Mouse (Mus musculus): ENCODE data around the gene Snrnp27.

Gene Snrnp27

DNA sequence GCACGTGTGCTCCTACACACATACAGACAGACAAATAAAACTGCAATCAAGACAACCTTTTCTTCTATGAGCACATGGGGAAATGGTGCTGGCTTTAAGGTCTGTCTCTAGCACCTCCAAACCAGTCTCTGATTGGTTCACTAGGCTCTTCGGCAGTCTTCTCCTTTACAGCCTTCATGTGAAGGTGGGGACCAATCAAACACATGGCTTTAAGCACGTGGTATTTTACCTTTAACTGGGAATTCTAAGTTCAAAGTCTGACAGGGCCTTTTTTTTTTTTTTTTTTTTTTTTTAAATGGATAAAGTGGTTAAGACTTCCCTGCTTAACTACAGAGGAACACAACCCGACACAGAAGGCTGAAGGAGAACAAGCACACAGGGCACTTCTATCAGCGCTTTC is 19.2 kb downstream of the Snrnp27 start:
- no peak for DNase-seq (ENCODE audit: low spot score)

DNA sequence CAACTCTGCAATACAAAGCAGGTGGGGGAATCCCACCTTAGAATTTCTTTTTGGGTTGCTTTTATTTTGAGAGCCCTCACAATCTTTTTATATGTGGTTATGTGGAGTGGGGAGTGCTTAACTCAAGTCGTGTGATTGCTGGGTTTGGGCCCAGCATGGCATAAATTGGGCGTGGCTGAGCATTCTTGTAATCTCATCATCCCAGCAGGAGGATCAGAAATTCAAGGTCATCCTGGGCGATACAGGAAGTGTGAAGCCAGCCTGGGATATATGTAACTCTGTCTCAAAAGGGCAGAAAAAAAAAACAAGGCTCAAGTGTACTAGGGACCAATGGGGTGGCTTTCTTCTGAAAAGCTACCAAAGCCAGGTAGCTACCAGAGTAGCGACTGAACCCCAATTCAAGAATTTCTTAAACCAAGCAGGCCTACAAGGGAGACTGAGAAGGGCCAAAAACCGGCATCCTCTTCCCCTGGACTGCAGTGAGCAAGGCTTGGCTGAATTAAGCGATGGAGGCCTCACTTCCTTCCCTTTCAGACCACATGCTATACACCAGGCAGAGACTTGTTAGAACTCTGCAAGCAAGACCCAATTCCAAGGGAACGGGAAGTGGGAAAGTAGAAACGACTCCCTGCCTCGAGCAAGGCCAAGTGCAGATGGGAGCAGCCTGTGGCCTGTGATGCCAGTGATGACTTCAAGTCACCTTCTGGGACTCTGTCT is 24.0 kb downstream of the Snrnp27 start:
- DNase-seq (ENCODE audit: low spot score): no peak

DNA sequence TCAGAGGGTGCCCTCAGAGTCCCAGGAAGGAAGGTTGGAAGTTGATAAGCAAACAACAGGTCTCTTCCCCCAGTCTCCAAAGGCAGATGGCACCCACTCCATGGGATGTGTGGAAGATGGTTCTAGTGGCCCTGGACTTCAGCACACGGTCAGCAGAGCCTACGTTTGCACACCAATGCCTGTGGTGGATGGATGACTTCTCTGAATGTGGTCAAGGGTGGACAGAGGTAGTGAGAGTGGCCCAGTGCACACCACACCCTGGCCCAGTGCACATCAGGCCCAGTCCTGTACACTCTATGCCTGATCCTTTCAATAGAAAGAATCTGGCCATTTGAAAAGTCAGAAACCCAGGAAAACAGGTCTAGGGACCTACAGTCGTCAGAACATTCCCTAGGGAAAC is 25.8 kb downstream of the Snrnp27 start:
- DNase-seq (ENCODE audit: low spot score): no peak

DNA sequence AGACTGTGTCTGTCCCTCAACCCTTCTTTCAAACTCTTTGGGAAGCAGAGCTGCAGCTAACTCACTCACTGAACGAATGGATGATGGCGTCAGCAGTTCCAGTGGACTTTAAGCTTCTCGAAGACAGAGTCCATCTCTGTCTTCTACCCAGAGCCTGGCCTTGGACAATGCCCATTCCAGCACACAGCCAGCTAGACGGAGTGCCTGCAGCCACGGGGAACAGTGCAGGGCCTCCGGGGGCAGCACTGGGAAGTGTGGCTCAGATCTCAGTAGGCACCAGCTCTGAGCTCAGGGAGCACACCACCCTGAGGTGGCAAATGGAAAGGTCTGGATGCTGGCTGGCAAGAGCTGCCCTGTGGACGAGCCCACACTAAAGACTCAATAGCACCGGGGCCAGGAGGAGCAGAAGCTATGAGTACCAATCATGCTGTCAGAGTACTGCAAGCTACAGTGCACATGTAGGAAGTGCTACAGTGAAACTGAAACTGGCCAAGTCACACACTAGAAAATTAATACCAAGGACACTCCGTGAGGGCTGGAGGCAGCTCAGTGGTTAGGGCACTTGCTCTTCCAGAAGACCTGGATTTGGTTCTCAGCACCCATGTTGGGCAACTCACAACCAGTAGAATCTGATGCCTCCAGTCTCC is 29.9 kb downstream of the Snrnp27 start:
- peak; percentile 41 for DNase-seq (ENCODE audit: low spot score)

DNA sequence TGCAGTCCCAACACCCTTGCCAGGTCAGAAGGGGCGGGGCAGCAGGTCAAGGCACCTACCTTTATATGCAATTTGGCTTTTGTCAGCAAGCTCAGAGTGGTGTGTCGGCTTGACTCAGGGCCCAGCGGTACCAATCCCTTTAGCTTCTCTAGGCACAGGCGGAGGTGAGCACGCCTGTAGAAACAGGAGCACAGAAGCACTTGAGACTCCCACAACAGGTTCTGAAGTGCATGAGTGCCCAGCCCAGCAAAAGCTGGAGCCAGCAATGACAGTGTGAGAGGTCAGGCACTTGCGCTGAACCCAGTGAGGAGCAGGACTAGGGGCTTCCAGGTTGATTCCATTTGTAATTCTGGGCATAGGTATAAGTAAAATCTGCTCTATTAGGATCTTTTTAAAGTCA is 31.3 kb downstream of the Snrnp27 start:
- no peak for DNase-seq (ENCODE audit: low spot score)

DNA sequence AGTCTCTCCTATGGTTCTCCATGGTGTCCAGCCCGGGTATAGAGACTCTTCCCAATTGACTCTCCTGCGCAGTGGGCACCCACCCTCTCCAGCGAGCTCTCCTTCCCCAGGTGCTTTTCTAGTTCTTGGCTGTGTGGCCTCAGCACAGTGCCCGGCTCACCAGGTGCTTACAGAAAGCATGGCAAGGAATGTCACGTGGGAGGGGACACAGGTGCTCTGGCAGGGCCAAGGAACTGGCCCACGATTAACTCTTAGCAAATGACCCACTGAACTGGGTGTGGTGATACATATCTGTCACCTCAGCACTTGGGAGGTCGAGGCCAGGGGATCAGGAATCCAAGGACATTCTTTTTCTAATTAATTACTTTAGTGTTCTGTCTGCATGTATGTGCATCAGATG is 38.2 kb downstream of the Snrnp27 start:
- no peak for DNase-seq (ENCODE audit: low spot score)

DNA sequence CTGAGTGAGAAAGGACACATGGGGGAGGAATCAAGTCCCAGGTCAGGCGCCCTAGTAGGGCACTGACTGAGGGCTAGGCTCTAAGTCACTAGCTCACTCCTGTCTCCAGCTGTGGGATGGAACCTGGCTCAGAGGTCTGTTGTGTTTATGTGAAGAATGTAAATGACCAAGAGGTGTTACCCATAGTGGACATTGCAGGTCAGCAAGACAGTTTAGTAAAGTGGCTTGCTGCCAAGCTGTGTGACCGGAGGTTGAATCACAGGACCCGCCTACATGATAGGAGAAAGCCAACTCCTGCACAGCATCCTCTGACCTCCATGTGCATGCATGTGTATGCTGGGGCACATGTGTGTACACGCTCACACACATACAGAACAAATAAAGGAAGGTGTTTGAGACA is 38.8 kb downstream of the Snrnp27 start:
- no peak for DNase-seq (ENCODE audit: low spot score)

DNA sequence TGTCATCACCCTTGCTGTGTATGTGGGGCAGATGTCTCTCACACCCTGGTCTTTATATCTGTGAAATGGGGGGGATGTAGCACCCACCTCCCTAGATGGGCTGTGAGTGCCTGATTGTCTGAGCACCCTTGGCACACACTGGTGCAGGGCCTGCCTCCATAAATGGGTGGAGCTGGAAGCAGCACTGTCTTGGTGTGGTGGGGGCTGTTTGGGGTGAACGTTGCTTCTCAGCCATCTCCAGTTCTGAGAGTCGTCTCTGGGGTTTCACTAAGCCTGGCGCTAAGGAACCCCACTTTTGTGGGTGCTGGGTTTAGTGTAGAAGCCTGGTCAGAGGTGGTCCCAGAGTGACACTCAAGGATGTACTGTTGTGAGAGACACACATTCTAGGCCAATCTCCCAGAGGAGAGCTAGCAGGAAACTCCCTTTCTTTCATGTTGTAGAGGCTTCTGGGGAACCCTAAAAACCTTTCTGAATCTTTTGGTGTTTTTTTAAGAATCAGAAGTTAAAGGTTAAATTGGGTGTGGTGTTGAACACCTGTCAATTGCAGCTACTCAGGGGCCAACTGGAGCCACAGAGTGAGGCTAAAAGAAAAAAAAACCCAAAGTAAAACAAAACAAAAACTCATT is 39.4 kb downstream of the Snrnp27 start:
- DNase-seq (ENCODE audit: low spot score): no peak

DNA sequence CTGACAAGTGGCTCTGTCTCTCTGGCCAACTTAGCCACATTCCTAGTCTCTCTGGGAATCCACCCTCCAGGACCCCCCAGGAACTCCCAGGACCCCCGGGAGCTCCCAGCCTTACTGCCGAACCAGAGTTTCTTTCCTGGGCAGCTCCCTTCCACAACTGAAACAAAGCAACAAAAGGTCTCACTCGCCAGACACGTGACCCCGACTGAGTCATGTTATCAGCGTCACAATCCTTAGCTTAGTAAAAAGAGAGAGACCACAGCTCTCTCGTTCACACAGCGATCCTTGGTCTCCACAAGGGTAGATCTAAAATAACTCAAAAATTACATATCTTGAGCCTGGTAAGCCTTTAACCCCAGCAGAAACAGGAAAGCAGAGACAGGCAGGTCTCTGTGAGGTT is 42.6 kb downstream of the Snrnp27 start:
- peak; percentile 52 for DNase-seq (ENCODE audit: low spot score)

DNA sequence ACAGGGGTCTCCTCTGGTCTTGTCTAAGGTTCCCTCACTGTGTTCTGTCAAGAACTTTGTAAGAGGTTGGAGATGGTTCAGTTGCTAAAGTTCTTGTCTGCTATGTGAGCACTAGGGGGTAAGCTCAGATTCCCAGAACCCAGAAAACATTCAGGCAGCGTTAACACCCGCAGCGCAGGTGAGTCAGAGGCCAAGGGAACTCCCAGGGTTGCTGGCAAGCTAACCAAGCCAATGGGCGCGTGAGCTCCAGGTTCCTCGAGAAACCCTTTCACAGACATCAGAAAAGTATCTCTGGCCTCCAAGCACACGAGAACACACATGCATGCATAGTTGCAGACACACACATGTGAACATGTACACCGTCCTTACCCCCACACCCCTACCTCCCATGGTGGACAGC is 43.5 kb downstream of the Snrnp27 start:
- no peak for DNase-seq (ENCODE audit: low spot score)

DNA sequence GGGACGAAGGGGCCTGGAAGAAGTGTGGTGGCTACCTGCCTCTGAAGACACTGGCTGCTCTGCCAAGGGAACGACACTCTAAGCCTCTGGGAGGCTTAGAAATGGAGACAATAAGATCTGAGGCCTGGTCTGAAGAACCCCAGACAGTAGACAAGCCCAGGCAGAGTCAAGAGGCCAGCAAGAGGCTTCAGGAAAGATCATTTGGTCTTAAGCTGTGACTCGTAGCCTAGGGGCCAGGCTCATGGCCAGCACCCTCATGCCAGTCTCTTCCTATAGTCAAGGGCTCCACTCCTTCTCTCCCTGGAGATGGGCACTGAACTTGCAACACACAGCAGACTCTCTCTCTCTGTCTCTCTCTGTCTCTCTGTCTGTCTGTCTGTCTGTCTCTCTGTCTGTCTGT is 44.2 kb downstream of the Snrnp27 start:
- no peak for DNase-seq (ENCODE audit: low spot score)

DNA sequence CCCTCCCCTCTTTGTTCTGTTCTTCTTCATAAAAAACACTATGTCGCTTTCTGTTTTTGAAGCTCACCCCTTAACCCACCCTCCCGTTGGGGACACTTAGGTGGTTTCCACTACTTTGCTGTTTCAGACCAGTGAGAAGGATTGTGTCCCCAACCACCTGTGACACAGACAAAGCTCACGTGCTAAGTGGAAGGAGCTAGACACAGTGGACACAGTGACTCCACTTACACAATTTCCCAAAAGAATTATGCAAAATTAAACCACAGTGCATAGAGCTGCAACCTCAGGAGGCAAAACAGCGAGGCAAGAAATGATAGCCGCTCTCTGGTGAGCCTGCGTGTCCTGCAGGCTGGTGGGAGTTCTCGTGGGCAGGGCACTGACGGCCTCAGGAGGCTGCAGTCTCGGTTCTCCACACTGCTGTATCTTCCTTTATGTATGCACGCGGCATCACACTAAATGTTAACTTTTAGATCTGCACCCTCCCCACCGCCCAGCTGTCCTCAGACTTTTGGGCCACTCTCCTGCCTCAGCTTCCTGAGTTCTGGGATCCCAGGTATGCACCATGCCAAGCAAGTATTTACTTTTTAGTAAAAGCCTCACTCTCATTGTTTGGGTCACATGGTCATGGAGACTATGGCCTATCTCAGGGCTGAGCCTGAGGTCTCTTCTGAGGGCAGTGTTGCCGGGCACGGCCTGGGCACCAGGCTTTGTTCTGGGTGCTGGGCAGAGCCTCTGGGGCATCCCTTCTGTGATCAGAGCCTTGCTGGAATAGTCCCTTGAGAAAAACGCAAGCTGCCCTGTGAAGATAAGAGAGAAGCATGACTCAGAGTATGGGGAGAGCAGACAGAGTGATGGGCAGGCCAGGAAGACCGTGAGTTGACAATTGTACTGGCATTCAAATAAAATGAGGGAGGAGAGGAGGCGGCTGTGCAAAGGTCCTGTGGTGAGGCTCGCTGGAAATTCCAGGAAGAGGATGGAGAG is 44.9 kb downstream of the Snrnp27 start:
- no peak for DNase-seq (ENCODE audit: low spot score)

DNA sequence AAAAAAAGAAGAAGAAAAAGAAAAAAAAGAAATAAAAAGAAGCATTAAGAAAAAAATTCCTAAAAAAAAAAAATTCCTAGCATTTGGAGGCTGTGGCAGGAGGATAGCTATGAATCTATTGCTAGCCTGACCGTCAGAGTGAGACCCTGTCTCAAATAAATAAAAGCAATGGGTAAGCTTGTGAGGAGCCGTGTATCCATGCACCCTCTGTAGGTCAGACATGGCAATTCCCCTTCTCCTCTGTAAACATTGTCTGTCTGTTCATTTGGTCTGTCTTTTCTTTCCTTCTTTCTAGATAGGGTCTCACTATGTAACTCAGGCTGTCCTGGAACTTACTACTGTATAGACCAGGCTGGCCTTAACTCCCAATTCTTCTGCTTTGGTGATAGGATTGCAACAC is 45.9 kb downstream of the Snrnp27 start:
- DNase-seq (ENCODE audit: low spot score): no peak

DNA sequence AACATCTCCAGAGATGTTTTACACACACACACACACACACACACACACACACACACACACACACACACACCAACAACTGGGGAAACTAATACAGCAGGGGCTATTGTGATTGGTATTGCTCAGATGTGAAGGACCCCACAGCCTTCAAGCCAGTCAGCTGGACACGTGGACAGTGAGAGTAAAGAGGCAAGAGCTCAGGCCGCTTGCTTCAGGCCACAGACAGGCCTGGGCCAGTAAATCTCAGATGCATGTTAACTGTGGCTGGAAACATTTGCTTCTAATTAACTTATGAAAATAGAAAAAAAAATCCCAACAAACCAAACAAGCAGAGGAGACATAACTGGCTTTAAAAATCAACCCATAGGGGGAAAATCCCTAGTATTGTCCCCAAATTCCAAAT is 46.5 kb downstream of the Snrnp27 start:
- no peak for DNase-seq (ENCODE audit: low spot score)

DNA sequence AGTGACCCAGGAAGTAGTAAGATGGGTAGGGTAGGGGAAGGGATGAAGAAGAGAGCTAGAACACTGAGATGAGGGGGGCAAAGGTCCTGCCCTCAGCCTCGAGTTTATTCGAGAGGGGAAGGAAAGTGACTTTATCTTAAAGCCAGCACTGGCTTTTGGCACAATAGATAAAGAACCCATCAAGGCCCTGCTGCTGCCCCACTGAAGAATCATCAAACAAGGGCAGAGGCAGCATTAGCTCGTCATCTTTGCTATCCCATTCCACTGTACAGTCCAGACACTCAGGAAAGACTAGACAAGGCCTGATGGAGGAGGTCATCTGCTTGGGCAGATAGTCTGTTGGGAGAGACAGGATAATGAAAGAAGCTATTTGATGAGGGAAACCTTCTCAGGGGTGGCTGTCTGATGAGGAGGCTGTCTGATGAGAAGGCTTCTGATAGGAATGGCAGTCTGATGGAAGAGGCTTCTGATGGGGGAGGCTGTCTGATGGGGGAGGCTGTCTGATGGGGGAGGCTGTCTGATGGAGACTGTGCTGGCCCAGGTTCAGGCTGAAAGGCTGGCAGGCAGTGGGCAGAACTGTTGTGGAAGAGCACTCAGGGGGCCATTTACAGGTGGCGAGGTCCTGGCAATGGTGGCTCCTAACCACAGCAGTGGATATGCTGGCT is 47.0 kb downstream of the Snrnp27 start:
- DNase-seq (ENCODE audit: low spot score): no peak

DNA sequence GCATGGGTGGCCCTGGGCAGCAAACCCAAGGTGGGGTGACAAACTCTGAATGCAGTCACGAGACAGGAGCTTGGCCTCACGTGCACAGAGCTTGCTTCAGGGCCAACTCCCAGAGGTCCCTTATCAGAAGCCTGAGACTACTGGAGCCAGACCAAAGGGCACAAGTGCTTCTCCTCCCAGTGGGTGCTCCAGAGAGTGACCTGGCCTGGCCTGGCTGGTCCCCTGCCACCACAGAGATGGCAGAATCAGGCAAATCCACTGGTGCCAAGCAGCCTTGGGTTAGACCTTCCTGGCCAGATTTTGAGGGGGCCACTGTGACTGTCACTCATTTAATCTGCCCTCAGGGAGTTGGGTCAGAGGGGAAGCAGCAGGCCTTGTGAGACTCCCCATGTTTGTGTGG is 47.8 kb downstream of the Snrnp27 start:
- DNase-seq (ENCODE audit: low spot score): peak; percentile 71

DNA sequence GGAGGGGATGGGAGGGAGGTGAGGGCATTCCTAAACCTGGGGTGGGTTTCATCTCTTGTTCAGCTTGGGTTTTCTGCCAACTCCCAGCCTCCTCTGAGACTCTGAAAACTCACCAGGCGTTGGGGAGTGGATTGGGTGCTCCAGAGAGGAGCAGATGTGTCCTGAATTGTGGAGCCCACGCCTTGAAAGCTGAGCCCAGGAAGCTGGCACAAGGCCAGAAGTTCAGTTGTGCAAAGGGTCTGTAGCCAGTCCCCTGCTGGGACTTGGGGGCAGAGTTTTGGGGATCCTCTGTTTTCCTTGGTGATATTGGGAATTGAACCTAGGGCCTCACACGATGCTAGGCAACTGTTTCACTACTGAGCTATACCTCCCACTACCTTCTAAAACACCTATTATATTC is 54.2 kb downstream of the Snrnp27 start:
- no peak for DNase-seq (ENCODE audit: low spot score)

DNA sequence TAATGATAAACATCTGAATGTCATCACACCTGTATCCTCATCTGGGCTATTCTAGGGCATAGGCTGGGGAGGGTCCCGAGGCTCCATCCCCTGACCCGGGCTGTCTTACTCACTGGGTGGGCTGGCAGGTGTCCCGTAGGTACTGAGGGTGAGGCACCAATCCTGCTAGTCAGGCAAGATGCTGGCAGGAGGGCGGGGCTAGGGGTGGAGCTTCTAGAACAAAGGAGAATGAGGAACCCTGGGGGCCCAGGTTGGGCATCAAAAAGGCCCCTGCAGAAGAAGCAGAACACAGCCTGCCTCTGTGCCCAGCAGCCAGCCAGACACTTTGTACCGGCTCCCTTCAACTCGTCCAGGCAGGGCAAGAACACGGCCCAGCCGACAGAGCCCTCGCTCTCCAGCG is 56.4 kb downstream of the Snrnp27 start, which contains the start of gene Asprv1:
TSS of gene Asprv1 (plus strand) at position 219 of the 400 bp plus-strand sequence.
- DNase-seq (ENCODE audit: low spot score): no peak
